Mouse (Mus musculus) lung, postnatal 10 days (tissue): ENCODE results near the gene Defb6.

Experiments used
- DNase-seq: peaks from one replicate; pipeline ENCODE4 v3.0.0; 2021

The Defb6 gene

DNA sequence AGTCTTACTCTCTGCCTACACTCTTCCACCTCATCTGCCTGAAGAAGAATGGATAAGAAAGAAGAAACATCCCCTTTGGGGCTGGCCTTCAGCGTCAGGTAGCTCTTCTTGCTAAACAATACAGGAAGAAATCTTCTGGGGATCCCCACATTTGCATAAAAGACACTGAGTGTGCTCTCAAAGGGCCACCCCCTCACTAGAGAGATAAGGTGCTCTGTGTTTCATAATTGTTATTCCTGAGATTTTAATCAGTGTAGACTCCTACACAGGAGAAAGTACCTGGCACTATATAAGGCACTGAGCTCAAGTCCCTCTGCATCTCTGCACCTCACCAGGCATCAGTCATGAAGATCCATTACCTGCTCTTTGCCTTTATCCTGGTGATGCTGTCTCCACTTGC is at the start of gene Defb6:
Gene Defb6 (plus strand): TSS at position 318 of the 400 bp plus-strand sequence.
- DNase-seq, result no peak

DNA sequence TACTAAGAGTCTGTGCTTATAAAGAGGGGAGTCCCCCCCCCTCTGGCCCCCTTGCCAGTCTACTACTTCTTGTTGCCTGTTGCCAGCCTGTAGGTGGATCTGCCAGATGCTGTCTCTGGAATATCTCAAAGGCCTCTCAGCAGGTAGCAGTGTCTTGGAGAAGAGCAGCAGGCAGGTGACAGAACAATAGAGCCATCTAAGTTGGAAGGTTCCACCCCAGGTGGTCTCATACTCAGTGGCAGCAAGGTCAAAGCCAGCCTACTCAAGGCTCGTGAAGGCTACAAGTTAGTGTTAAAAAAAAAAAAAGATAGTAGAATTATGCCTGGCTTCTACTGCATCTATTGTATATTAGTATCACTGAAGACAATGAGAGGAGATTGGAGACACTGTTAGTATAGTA is 12.8 kb downstream of the Defb6 start:
- no peak for DNase-seq

- DNase-seq, result no peak
These were observed 14.3 kb downstream of the Defb6 start, which contains the start of gene Defb46 for GRCm38 (mm10) chr8:19239616-19240015. Defb46 (plus strand) TSS chr8:19239916.

DNA sequence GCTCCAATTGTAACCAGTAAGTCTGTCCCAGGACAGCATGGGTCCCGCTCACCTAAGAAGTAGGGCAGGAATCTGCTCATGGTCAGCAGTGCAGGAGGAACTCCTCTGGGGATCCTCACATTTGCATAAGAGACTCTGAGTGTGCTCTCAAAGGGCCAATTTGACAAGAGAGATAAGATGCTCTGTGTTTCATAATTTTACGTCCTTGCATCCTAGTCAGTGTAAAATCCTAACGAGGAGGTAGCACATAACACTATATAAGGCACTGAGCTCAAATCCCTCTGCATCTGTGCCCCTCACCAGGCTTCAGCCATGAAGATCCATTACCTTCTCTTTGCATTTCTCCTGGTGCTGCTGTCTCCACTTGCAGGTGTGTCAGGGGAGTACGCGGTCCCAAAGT is 22.0 kb downstream of the Defb6 start, which contains the start of gene Defb5:
Gene Defb5 (plus strand): TSS at position 301 of the 400 bp plus-strand sequence.
- DNase-seq, result no peak

DNA sequence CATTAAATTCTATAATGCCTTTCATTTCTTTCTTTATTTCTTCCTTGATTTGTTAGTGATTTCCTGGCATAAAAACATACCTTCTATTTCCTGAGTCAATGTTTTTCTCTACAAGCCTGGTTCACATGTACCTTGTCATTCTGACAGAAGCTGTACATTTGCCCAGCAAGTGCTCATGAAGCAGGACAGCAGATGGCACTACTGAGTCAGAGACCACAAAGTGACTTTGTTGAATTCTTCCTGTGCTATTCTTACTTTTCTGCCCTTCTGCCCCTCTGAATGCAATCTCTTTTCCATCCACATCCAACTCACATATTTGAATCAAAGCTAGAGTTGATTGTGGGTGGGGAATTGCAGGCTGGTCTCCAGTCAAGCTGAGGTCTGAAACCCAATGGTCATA is 32.9 kb downstream of the Defb6 start:
- no peak for DNase-seq

GRCm38 (mm10) chr8:19259667-19260066 is 34.4 kb downstream of the Defb6 start:
- DNase-seq, result no peak
